Mouse (Mus musculus): ENCODE results near the gene Mei1.

Mei1 gene

DNA sequence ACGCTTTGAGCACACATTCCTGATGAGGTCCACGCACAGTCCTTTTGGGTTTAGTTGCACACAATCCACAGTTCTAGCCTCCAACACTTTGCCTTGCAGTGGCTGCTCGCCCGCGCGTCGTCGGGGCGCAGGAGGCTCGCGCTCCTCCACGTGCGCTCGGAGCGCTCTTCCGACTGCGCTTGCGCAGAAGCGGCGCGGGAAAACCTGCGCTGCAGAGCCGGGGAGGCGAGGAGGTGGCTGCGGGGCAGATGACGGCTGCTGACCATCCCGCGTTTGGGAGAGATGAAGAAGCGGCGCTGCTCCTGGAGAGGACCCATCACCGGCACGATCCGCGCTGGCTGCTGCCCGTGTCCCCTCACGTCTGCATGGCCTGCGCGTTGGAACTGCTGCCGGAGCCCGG lies at the start of gene Mei1:
Mei1 (plus strand) TSS at position 99 of the 400 bp plus-strand sequence.
- DNase-seq (ENCODE audit: low read depth in 2 of 2, low spot score in 2 of 2): no peak

DNA sequence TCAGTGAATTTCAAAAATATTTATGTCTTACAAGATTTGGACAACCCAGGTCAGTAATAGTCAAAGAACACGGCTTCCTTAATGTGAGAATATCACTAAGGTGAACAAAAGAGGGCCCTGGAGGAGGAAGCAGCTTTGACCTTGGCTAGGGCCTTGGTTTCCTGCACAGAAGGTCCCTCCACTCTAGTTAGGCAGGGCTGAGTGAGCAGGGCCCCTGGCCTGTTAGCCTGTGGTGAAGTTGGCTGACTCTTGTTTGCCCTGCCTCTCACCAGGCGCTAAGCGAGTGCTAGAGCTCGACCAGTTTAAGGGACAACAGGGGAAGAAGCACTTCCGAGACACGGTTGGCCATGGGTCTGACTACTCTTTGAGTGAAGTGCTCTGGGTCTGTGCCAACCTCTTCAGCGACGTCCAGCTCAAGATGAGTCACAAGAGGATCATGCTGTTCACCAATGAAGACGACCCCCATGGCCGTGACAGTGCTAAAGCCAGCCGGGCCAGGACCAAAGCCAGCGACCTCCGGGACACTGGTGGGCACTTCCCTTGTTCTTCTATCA lies 47.2 kb upstream of the Mei1 start:
- no peak for DNase-seq (ENCODE audit: low read depth in 2 of 2, low spot score in 2 of 2)

DNA sequence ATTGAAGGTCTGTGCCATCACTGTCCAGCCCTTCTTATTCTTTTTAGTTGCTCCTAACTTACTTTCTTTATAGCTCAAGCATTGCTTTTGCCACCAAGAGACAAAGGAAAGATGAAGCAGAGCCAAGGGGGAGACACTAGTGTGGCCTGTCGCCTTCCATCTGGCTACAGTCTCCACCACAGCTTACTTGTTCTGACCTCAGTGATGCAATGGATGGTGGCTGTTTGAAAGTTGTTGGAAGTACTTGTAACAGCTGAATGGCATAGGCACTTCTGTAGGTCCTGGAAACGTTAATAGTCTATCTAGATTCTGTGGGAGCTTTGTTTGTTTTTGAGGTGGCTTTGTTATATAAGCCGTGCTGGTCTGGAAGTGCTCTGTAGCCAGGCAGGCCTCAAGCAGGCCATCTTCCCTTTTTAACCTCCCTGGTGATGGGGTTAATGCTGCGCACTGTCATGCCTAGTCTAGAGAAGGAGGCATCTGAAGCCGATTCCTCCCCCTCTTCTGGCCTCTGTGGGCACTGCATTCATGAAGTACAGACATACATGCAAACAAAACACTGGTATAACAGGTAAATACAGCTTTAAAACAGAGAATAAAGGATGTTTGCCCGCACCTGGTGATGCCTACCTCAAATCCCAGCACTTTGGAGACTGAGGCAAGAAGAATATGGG lies 45.7 kb upstream of the Mei1 start:
- DNase-seq (ENCODE audit: low read depth in 2 of 2, low spot score in 2 of 2): no peak

DNA sequence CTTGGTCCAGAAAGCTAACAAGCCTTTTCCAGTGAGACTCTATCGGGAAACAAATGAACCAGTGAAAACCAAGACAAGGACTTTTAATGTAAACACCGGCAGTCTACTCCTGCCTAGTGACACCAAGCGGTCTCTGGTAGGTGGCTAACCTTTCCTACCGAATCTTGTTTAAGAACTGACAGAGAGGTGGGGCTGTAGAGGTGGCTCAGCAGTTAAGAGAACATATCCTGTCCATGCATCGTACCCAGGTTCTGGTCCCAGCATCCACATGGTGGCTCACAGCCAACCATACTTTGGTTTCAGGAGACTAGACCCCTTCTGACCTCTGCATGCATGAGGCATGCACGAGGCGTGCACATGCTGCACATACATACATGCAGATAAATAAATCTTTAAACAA lies 42.5 kb upstream of the Mei1 start:
- no peak for DNase-seq (ENCODE audit: low read depth in 2 of 2, low spot score in 2 of 2)

DNA sequence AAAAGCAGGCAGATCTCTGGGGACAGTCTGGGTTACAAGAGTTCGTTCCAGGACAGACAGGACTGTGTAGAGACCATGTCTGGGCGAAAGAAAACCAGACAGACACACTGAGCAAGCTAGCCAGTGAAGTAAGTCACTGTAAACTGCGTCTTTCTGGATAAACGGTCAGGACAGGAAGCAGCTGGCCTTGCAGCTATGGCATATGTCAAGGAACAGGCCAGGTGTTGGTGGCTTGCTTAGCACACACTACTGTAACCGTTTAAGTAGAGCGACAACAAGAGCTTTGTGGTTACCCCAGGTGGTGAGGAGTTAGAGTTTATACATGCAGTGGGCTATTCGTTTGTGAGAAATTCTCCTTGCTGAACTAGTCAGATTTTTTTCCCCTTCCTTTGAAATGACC lies 42.1 kb upstream of the Mei1 start:
- DNase-seq (ENCODE audit: low read depth in 2 of 2, low spot score in 2 of 2): no peak

- DNase-seq (ENCODE audit: low read depth in 2 of 2, low spot score in 2 of 2): no peak
Measured at GRCm38 (mm10) chr15:82032386-82032785, 37.4 kb upstream of the Mei1 start.

- DNase-seq (ENCODE audit: low read depth in 2 of 2, low spot score in 2 of 2): no peak
Measured at GRCm38 (mm10) chr15:82033762-82034161, 36.0 kb upstream of the Mei1 start, which contains the start of gene Desi1. TSS of gene Desi1 (minus strand) at chr15:82033862.

DNA sequence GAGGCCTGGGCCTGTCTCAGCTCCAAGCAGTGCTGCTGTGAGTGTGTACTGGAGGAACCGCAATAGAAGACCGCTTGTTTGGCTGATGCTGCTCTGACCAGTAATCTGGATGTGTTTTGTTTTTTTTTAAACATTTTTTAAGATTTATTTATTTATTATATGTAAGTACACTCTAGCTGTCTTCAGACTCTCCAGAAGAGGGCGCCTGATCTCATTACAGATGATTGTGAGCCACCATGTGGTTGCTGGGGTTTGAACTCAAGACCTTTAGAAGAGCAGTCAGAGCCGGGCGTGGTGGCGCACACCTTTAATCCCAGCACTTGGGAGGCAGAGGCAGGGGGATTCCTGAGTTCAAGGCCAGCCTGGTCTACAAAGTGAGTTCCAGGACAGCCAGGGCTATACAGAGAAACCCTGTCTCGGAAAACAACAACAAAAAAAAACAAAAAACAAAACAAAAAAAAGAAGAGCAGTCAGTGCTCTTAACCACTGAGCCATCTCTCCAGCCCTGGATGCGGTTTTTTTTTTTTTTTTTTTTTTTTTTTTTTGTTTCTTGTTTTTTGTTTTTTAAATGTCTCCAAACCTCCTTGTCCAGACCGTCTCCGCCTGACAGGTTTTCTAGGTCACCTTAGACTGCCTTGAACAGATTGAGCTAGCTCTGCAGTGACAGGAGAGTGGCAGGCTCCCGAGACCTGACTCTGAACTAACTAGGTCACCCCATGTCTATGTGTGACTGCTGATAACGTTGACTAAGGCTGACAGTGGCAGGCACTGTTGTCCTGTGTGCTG lies 33.7 kb upstream of the Mei1 start:
- peak in 1 of 2 experiments; percentile 50 for DNase-seq (ENCODE audit: low read depth in 2 of 2, low spot score in 2 of 2)

DNA sequence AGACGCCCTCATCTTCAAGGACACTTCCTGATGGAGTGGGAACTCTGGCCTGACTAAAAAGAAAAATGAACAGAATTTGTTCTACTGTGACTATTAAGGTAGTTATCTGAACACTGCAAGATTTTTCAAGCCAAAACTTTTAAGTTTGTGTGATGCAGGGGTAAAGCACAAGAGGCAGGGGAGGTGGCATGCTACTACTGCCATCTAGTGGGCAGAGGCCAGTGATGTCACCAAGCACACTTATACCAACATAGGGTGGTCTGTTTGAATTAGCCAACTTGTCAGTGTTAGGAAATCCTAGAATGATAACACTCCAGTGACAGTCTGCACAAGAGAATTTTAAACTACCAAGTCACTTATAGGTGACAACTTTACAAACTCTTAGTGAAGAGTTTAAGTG lies 29.1 kb upstream of the Mei1 start:
- DNase-seq (ENCODE audit: low read depth in 2 of 2, low spot score in 2 of 2): peak; percentile 45 to 57

DNA sequence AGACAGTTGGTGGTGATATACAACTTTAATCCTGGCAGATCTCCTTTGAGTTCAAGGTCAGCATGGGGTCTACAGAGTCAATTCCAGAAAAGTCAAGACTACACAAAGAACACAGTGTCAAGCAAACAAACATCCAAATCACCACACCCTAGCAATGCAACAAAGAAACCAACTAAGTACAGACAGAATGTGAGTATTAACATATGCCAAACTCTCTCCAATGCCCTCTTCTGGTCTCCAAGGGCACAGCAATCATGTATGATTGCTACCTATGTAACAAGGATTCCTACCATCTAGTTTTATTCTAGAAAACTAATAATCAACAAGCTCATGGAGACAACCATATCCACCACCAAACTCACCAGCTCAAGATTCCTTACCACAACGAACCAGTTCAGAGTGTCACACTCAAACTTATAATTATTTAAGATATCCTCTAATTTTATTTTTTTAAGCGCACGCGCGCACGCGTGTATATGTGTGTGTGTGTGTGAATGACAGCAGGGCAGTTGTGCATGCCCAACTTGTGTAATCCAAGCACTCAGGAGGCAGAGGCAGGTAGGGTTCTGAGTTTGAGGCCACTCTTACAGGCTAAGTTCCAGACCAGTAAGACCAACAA lies 25.5 kb upstream of the Mei1 start:
- DNase-seq (ENCODE audit: low read depth in 2 of 2, low spot score in 2 of 2): peak in 1 of 2 experiments; percentile 28

GRCm38 (mm10) chr15:82046246-82046891 lies 23.4 kb upstream of the Mei1 start:
- no peak for DNase-seq (ENCODE audit: low read depth in 2 of 2, low spot score in 2 of 2)

GRCm38 (mm10) chr15:82047080-82047883 lies 22.5 kb upstream of the Mei1 start, which contains the start of gene Snu13:
TSS of gene Snu13 (minus strand) at chr15:82047598.
- DNase-seq (ENCODE audit: low read depth in 2 of 2, low spot score in 2 of 2): peak; percentile 87 to 91

DNA sequence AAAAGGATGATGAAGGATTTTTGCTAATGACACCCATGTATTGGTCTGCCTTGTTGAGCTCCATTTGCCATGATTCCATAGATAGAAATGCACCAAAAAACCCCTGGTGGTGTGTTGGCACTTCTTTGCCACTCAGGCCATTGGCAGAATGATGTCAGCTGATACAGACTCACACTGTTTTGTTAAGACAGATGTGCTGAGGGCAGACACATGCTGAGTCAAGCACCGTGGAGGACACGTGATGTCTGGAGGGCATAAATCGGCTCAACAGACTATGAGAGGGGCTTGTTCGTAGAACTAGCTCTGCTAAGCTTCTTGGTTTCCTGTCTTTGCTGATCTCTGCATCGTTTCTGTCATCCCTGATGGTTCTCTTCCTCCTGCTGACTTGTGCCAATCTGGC lies 17.3 kb upstream of the Mei1 start:
- no peak for DNase-seq (ENCODE audit: low read depth in 2 of 2, low spot score in 2 of 2)

DNA sequence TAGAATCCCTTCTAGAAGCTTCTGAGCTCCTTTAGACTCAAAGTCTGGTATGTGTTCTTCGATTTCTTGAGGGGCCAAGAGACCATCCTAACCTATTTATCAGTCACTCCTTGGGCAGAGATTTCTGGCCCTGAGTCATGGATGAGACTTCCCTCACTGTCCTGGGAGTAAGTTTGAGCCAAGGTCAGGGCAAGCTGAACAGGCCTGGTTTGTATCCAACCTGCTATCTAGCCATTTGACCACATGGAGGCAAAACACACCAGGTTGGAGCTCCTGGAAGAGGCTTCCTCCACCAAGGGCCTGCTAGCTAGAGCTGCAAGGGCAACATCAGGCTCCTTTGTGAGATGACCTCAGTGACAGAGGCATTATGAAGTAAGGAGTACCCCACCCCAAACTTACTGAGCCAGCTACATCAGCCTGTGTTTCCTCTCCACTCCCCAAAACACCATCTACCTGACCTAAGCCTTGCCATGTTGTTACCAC lies 11.0 kb upstream of the Mei1 start, which contains the start of gene 4930407I10Rik:
4930407I10Rik (plus strand) TSS at position 433 of the 483 bp plus-strand sequence.
- no peak for DNase-seq (ENCODE audit: low read depth in 2 of 2, low spot score in 2 of 2)

- DNase-seq (ENCODE audit: low read depth in 2 of 2, low spot score in 2 of 2): no peak
Measured at GRCm38 (mm10) chr15:82063909-82064308, 5.9 kb upstream of the Mei1 start.

GRCm38 (mm10) chr15:82065511-82065910 lies 4.3 kb upstream of the Mei1 start:
- peak; percentile 49 to 62 for DNase-seq (ENCODE audit: low read depth in 2 of 2, low spot score in 2 of 2)

DNA sequence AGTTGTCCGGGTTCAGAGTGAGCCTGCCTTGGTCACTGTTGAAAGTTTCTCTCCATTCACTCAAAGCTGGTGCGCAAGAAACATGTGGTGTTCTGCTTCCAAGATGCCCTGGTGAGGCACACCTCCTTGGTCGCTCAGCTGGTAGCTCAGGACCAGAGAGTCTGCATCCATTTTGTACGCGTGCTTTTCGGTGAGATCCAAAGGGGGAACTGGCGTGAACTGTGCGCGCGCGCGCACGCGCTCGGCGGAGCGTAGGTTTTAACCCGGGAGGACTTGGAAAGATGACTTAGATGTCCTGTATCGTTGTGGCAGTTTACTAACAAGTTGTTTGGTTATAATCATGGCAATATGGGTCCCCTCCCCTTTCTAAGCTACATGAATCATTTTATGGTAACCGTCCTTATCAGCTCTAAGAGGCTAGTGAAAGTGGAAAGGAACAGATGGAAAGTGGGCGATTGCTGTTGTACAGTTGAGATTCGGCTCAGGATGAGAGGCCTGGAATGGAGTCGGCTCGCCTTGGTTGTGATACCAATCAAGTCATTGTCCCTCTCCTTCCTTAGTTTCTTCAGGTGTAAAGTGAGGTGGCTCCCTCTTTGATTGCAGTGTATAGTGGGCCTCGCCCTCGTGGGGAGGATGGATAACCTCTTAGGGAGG lies 2.1 kb downstream of the Mei1 start:
- DNase-seq (ENCODE audit: low read depth in 2 of 2, low spot score in 2 of 2): no peak

DNA sequence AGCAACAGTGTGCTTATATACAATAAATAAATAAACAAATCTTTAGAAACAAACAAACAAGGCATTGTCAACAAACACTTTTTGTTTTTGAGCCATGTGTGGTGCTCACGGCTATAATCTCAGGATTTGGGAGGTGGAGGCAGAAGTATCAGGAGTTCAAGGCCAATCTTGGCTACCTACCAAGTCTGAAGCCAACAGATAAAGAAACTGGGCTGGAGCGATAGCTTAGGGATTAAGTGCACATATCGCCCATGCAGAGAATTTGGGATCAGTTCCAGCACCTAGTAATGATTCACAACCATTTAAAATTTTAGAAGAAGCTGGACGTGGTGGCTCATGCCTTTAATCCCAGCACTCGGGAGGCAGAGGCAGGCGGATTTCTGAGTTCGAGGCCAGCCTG lies 3.7 kb downstream of the Mei1 start:
- DNase-seq (ENCODE audit: low read depth in 2 of 2, low spot score in 2 of 2): no peak

GRCm38 (mm10) chr15:82079883-82080282 lies 10.1 kb downstream of the Mei1 start:
- no peak for DNase-seq (ENCODE audit: low read depth in 2 of 2, low spot score in 2 of 2)

- DNase-seq (ENCODE audit: low read depth in 2 of 2, low spot score in 2 of 2): peak in 1 of 2 experiments; percentile 3
Measured at GRCm38 (mm10) chr15:82081161-82081560, 11.4 kb downstream of the Mei1 start.

Measured in CD8-positive naive resting alpha-beta T cell, adult 2 months (primary cell).